Mouse (Mus musculus) forebrain, postnatal 0 days (tissue): ENCODE measurements at regions not wholly inside any gene's neighbourhood (a gene's known extent, or its start where the extent isn't known, plus 50 kb on each side); places are given as distances from the start of the nearest gene placed in this dataset.
A peak's percentile ranks its signal among the peaks of the same experiment; 100 is the strongest.

Experiments used
- ATAC-seq: fragments of 200-750 bp; cut with Nextera tagmentation; 2 replicates; pipeline ENCODE4 v1.8.0; 2017; ENCODE audit warnings: mild to moderate bottlenecking, moderate library complexity
- DNase-seq: peaks from one replicate; pipeline ENCODE4 v3.0.0-alpha.2; 2015
- H3K27ac ChIP-seq: fragments of 300-500 bp; sonication (generic); 2 replicates; pipeline ENCODE4 v1.5.1; 2014; ENCODE audit warnings: low read depth, mild to moderate bottlenecking, antibody characterized with exemption, low read length, moderate library complexity, mixed read lengths
- H3K27me3 ChIP-seq: fragments of 300-500 bp; sonication (generic); 2 replicates; pipeline ENCODE4 v1.6.1; 2014; ENCODE audit warnings: mild to moderate bottlenecking, low read length, mixed read lengths; ENCODE audit not compliant: insufficient read depth
- H3K36me3 ChIP-seq: fragments of 300-500 bp; sonication (generic); 2 replicates; pipeline ENCODE4 v1.6.1; 2014; ENCODE audit warnings: mild to moderate bottlenecking, moderate library complexity; ENCODE audit not compliant: insufficient read depth
- H3K4me1 ChIP-seq: fragments of 300-500 bp; sonication (generic); 2 replicates; pipeline ENCODE4 v1.6.1; 2014; ENCODE audit warnings: antibody characterized with exemption; ENCODE audit not compliant: insufficient read depth
- H3K4me2 ChIP-seq: fragments of 300-500 bp; sonication (generic); 2 replicates; pipeline ENCODE4 v1.6.1; 2014; ENCODE audit warnings: low read depth, mild to moderate bottlenecking, moderate library complexity
- H3K4me3 ChIP-seq: fragments of 300-500 bp; sonication (generic); 2 replicates; pipeline ENCODE4 v1.5.1; 2014; ENCODE audit warnings: low read depth, low read length, mixed read lengths
- H3K9ac ChIP-seq: fragments of 300-500 bp; sonication (generic); 2 replicates; pipeline ENCODE4 v1.6.1; 2014; ENCODE audit warnings: mild to moderate bottlenecking
- H3K9me3 ChIP-seq: fragments of 300-500 bp; sonication (generic); 2 replicates; pipeline ENCODE4 v1.6.1; 2016; ENCODE audit warnings: low read length
- CTCF ChIP-seq: sonication (generic); IDR thresholded peaks from 2 replicates; pipeline ENCODE4 v1.5.1; 2016; ENCODE audit warnings: antibody characterized with exemption, control low read depth, low read depth
- WGBS: fragments of 180-500 bp; shearing (Covaris S2); extraction: QIAGEN DNeasy Blood & Tissue Kit; methylation state at CpG from one replicate; pipeline ENCODE4 v1.1.7; 2014; 5-methylcytosine and 5-hydroxymethylcytosine counted together

DNA sequence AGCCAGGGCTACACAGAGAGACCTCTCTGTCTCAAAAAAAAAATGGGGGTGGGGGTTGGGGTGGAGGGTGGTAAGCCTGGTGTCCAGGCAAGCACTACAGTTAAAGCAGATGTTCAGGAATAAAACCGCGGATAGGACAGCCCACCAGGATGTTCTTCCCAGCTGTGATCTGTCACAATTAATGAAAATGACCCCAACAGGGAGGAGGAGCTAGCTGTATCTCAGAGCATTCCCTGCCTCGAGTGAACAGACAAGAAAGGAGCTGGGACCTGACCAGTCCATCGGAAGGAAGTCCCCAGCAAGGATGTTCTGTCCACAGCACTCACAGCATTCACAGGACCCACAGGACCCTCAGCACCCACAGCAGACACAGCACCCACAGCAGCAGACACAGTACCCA lies 80.4 kb downstream of the Utp6 start:
- H3K4me3 ChIP-seq, result no peak overlapping the region
- H3K9ac ChIP-seq, result no peak overlapping the region
- H3K4me2 ChIP-seq, result no peak overlapping the region
- H3K4me1 ChIP-seq, result no peaks in the 10 kb centered on the region
- no peak for TF ChIP-seq CTCF
- WGBS, result 84% methylated on average over 4 of the region's 4 CpGs
- H3K27me3 ChIP-seq, result no peaks in the 10 kb centered on the region
- no peaks in the 10 kb centered on the region for H3K36me3 ChIP-seq
- no peak overlapping the region for H3K27ac ChIP-seq
- H3K9me3 ChIP-seq, result no peaks in the 10 kb centered on the region
- no peak for DNase-seq
- ATAC-seq, result no peak

DNA sequence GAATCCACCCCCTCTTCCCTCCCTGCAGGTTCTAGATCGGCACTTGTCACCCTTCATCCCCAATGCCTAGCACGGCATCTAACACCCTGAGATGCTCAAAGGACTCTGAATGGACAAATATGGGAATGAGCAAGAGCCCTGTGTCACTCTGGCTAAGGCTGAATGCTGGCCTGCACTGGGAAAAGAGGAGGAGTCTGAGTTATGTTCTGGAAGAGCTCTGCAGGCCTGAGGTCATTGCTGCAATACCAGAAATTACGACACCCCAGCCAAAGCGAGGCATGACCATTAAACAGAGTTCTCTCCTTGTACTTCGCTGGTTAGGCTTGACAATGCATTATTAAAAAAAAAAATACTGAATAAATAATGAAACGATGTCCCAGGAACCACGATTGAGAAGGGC lies 84.1 kb downstream of the Utp6 start:
- Histone ChIP-seq H3K27me3 (no peaks in the 10 kb centered on the region), H3K27ac (no peak overlapping the region), H3K9me3 (no peaks in the 10 kb centered on the region), H3K4me1 (no peaks in the 10 kb centered on the region), H3K9ac (no peak overlapping the region), H3K4me3 (no peak overlapping the region), H3K36me3 (no peaks in the 10 kb centered on the region), H3K4me2 (no peak overlapping the region)
- DNase-seq (no peak), ATAC-seq (no peak)
- WGBS, result 86% methylated on average over 7 of the region's 7 CpGs
- no peak for TF ChIP-seq CTCF

DNA sequence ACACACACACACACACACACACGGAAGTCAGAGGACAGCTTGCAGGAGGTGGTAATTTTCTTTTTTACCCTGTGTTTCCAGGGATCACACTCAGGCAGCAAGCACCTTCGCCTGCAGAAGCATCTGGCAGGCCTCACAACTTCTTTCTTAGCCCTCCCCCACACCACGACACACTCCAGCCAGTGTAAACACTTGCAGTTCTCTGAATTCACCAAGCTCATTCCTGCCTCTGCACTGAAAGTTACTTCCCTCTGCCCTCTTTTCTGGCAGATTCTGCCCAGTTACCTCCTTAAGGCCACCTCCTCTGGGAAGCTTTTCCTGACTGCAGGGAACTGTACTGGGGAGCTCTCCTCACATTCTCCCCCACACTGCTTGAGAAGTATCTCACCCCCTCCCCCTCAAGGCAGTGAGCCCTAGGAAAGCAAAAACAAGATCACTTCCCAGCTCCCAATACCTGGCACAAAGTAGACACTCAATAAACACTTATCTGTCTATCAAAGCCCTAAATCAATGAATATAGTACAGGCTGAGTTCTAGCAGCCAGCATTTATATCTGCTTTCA lies 84.9 kb downstream of the Utp6 start:
- ATAC-seq (no peak), DNase-seq (no peak)
- Histone ChIP-seq H3K4me3 (no peak overlapping the region), H3K9ac (no peak overlapping the region), H3K36me3 (no peaks in the 10 kb centered on the region), H3K4me2 (no peak overlapping the region), H3K9me3 (no peaks in the 10 kb centered on the region), H3K27me3 (no peaks in the 10 kb centered on the region), H3K27ac (no peak overlapping the region), H3K4me1 (no peaks in the 10 kb centered on the region)
- no peak for TF ChIP-seq CTCF
- 52% methylated on average over 3 of the region's 3 CpGs for WGBS

DNA sequence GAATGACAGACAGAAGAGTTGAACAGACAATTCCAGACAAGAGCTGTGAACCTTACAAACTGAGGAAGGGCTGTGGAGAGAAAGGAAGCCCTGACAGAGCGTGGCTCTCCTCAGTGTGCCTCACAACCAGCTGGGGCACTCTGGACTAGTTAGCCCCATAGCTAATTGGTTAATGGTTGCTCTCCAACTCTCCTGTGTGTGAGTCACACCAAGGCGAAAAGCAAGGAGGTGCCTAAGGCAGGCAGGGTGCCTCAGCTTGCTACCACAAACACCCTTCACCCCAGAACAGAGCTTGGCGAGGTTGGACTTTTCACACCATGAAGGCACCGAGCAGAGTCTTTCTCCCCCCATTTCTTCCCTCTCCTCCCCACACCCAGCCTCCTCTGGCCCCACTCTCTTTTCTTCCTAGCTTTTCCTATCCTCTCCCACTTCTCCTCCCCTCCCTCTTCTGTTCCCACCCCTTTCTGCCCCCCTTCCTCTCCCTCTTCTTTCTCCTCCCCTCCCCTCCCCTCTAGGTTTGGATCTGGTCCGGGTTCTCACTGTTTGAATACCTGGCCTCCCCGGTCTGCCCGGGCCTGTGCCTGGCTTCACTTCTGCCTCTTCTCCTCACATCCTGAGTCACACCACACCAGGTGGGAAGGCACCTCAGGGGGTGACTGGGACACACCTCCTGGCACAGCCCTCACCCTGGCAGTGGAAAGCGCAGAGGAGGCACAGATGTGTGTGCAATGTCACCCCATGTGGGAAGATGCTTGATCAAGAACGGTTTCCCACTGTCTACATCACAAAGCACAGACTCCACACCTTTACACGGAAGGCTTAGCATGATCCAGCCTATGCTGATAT lies 90.2 kb downstream of the Utp6 start:
- no peak for DNase-seq
- Histone ChIP-seq H3K27ac (no peak overlapping the region), H3K36me3 (no peaks in the 10 kb centered on the region), H3K27me3 (no peaks in the 10 kb centered on the region), H3K9me3 (no peaks in the 10 kb centered on the region), H3K9ac (no peak overlapping the region), H3K4me2 (no peak overlapping the region), H3K4me3 (no peak overlapping the region), H3K4me1 (no peaks in the 10 kb centered on the region)
- TF ChIP-seq CTCF, result no peak
- ATAC-seq, result no peak
- 93% methylated on average over 10 of the region's 10 CpGs for WGBS

DNA sequence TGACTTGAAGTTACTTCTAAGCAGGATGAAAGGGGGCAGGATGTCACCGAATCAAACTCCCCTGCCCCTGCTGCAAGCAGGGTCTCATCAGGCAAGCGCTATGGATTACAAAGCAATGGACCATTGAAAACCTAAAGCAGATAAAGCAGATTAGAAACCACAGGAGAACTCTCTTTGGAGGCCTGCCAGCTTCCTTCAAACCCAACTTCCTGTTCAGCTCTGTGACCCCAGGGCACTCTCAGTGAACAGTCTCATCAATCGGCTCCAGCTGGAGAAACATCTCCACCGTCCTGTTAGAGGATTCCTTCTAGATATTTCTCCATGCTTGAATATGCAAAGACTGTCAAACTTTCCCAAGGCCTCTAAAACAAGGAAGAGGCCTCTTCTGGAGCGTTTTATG lies 92.0 kb downstream of the Utp6 start:
- ATAC-seq (no peak), DNase-seq (no peak)
- Histone ChIP-seq H3K36me3 (no peaks in the 10 kb centered on the region), H3K9me3 (no peaks in the 10 kb centered on the region), H3K27ac (peak overlapping the region; percentile 9; the same call in 1 of the 2 replicates), H3K9ac (no peak overlapping the region), H3K4me2 (no peak overlapping the region), H3K27me3 (no peaks in the 10 kb centered on the region), H3K4me1 (no peaks in the 10 kb centered on the region), H3K4me3 (no peak overlapping the region)
- TF ChIP-seq CTCF, result no peak
- 73% methylated on average over 5 of the region's 5 CpGs for WGBS

DNA sequence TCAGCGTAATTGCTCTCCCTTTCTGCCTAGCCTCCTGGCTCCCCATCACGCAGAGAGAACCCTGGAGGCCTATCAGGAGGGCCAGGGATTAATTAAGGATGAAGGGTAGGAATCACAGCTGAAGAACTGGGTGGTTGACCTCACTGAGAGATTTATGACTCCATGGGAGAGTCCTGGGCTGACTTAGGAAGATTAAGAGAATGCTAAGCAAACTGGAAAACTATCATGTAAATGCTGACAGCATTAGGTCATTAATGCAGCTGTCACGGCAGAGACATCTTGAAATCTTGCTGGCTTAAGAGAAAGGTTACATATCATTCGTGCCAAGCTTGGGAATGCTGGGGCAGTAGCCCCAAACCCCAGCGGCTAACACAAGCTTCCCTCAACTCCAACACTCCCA lies 93.2 kb downstream of the Utp6 start:
- no peaks in the 10 kb centered on the region for H3K9me3 ChIP-seq
- TF ChIP-seq CTCF, result no peak
- no peak for DNase-seq
- no peak overlapping the region for H3K4me2 ChIP-seq
- H3K36me3 ChIP-seq, result no peaks in the 10 kb centered on the region
- no peak overlapping the region for H3K4me3 ChIP-seq
- 75% methylated on average over 5 of the region's 5 CpGs for WGBS
- no peak overlapping the region for H3K9ac ChIP-seq
- H3K4me1 ChIP-seq, result no peaks in the 10 kb centered on the region
- no peak overlapping the region for H3K27ac ChIP-seq
- no peak for ATAC-seq
- H3K27me3 ChIP-seq, result no peaks in the 10 kb centered on the region

- no peaks in the 10 kb centered on the region for H3K36me3 ChIP-seq
- no peak overlapping the region for H3K4me2 ChIP-seq
- H3K9me3 ChIP-seq, result no peaks in the 10 kb centered on the region
- H3K4me3 ChIP-seq, result no peak overlapping the region
- DNase-seq, result no peak
- no peaks in the 10 kb centered on the region for H3K27me3 ChIP-seq
- no peaks in the 10 kb centered on the region for H3K4me1 ChIP-seq
- no peak overlapping the region for H3K27ac ChIP-seq
- ATAC-seq, result no peak
- H3K9ac ChIP-seq, result no peak overlapping the region
- no peak for TF ChIP-seq CTCF
- 56% methylated on average over 5 of the region's 5 CpGs for WGBS
Measured at GRCm38 (mm10) chr11:79864836-79865235, 97.4 kb downstream of the Utp6 start.
